Mouse (Mus musculus) forebrain, embryonic 11.5 days (tissue): ENCODE results near the gene Plek. TPM values are rescaled to one million over a fixed set of nuclear protein-coding genes. Genes with fewer than 3 reads are reported as not detected.
"Not testable (repeated sequence)": the region's sequence is repeated elsewhere in the genome, so short reads cannot be mapped to it uniquely, and the experiment has no call there.

Source experiments
- ATAC-seq: fragments of 200-750 bp; cut with Nextera tagmentation; replicated peaks from 2 replicates; pipeline ENCODE4 v1.8.0; 2017; ENCODE audit warnings: moderate TSS enrichment; ENCODE audit not compliant: low FRiP score
- DNase-seq: peaks from one replicate; pipeline ENCODE4 v3.0.0-alpha.2; 2017; ENCODE audit warnings: low spot score
- H3K27ac ChIP-seq: fragments of 300-500 bp; sonication (generic); 2 replicates; pipeline ENCODE4 v1.5.1; 2014; ENCODE audit warnings: low read depth, low read length
- H3K27me3 ChIP-seq: fragments of 300-500 bp; sonication (generic); 2 replicates; pipeline ENCODE4 v1.6.1; 2014; ENCODE audit warnings: mild to moderate bottlenecking, low read length, mixed read lengths; ENCODE audit not compliant: control insufficient read depth, insufficient read depth
- H3K36me3 ChIP-seq: fragments of 300-500 bp; sonication (generic); 2 replicates; pipeline ENCODE4 v1.6.1; 2014; ENCODE audit warnings: mild to moderate bottlenecking, low read length, moderate library complexity, mixed read lengths; ENCODE audit not compliant: control insufficient read depth, insufficient read depth
- H3K4me1 ChIP-seq: fragments of 300-500 bp; sonication (generic); replicated peaks from 2 replicates; pipeline ENCODE4 v1.6.1; 2014; ENCODE audit warnings: low read length, mixed read lengths; ENCODE audit not compliant: control insufficient read depth, insufficient read depth
- H3K4me2 ChIP-seq: fragments of 300-500 bp; sonication (generic); 2 replicates; pipeline ENCODE4 v1.6.1; 2014; ENCODE audit warnings: low read depth, mild to moderate bottlenecking, low read length, moderate library complexity, mixed read lengths; ENCODE audit not compliant: severe bottlenecking
- H3K4me3 ChIP-seq: fragments of 300-500 bp; sonication (generic); 2 replicates; pipeline ENCODE4 v1.5.1; 2014; ENCODE audit warnings: low read depth, low read length
- H3K9ac ChIP-seq: fragments of 300-500 bp; sonication (generic); 2 replicates; pipeline ENCODE4 v1.6.1; 2014; ENCODE audit warnings: low read length
- H3K9me3 ChIP-seq: fragments of 300-500 bp; sonication (generic); 2 replicates; pipeline ENCODE4 v1.6.1; 2016; ENCODE audit warnings: low read length, mixed read lengths; ENCODE audit not compliant: control insufficient read depth
- WGBS: fragments of 180-500 bp; shearing (Covaris S2); extraction: QIAGEN DNeasy Blood & Tissue Kit; methylation state at CpG from one replicate; pipeline ENCODE4 v1.1.7; 2014; 5-methylcytosine and 5-hydroxymethylcytosine counted together
- polyA plus RNA-seq: library from polyadenylated mRNA; unstranded; fragments of >200 nt; fragmentation: Nextera tagmentation; extraction: Ambion mirVana; gene quantifications from 2 replicates; pipeline ENCODE4 v1.2.1, GENCODE M21; 2014

Plek gene
- polyA plus RNA-seq, 1 experiment from 2014 or later: 6.0 TPM

GRCm38 (mm10) chr11:17052476-17053049 is 382 bp upstream of the Plek start:
- WGBS: 24% methylated on average over 6 of the region's 6 CpGs
- no peak for DNase-seq

GRCm38 (mm10) chr11:17045806-17046205 is 6.4 kb downstream of the Plek start:
- Histone ChIP-seq H3K4me1 (no peaks in the 10 kb centered on the region), H3K27me3 (no peaks in the 10 kb centered on the region), H3K27ac (no peak overlapping the region), H3K4me2 (no peak overlapping the region), H3K9ac (no peak overlapping the region), H3K36me3 (no peaks in the 10 kb centered on the region), H3K9me3 (no peaks in the 10 kb centered on the region), H3K4me3 (no peak overlapping the region)
- no peak for ATAC-seq
- 89% methylated on average over 2 of the region's 2 CpGs for WGBS
- DNase-seq: no peak

More at GRCm38 (mm10) chr11:17052476-17053049, 382 bp upstream of the Plek start:
- H3K9me3 ChIP-seq: no peaks in the 10 kb centered on the region
- no peaks in the 10 kb centered on the region for H3K4me1 ChIP-seq
- H3K27me3 ChIP-seq: no peaks in the 10 kb centered on the region
- H3K27ac ChIP-seq: no peak overlapping the region
- peak overlapping the region; percentile 83 for H3K9ac ChIP-seq
- peak; percentile 17; the same call in 1 of the 2 replicates for ATAC-seq
- H3K36me3 ChIP-seq: no peaks in the 10 kb centered on the region
- peak overlapping the region; percentile 53 for H3K4me3 ChIP-seq
- H3K4me2 ChIP-seq: peak overlapping the region; percentile 77

- 86% methylated on average over 3 of the region's 3 CpGs for WGBS
- H3K36me3 ChIP-seq: no peaks in the 10 kb centered on the region
- H3K4me2 ChIP-seq: no peak overlapping the region
- DNase-seq (no peak), ATAC-seq (no peak)
- H3K9me3 ChIP-seq: no peaks in the 10 kb centered on the region
- H3K4me3 ChIP-seq: no peak overlapping the region
- H3K4me1 ChIP-seq: no peaks in the 10 kb centered on the region
- no peak overlapping the region for H3K9ac ChIP-seq
- H3K27me3 ChIP-seq: no peaks in the 10 kb centered on the region
- H3K27ac ChIP-seq: no peak overlapping the region
Observed at GRCm38 (mm10) chr11:17023984-17024383, 28.2 kb downstream of the Plek start.

GRCm38 (mm10) chr11:17023206-17023605 is 29.0 kb downstream of the Plek start:
- Histone ChIP-seq H3K27me3 (no peaks in the 10 kb centered on the region), H3K9ac (no peak overlapping the region), H3K27ac (no peak overlapping the region), H3K4me3 (no peak overlapping the region), H3K36me3 (no peaks in the 10 kb centered on the region), H3K4me2 (no peak overlapping the region), H3K4me1 (no peaks in the 10 kb centered on the region), H3K9me3 (peaks cover 4% of the 10 kb centered on the region; the same call in 1 of the 2 replicates)
- 88% methylated on average over 6 of the region's 6 CpGs for WGBS
- no peak for DNase-seq
- ATAC-seq: no peak

- DNase-seq (no peak), ATAC-seq (no peak)
- H3K36me3 ChIP-seq: no peaks in the 10 kb centered on the region
- WGBS: 88% methylated on average over 7 of the region's 7 CpGs
- no peaks in the 10 kb centered on the region for H3K27me3 ChIP-seq
- peaks cover 4% of the 10 kb centered on the region; the same call in 1 of the 2 replicates for H3K9me3 ChIP-seq
- no peak overlapping the region for H3K9ac ChIP-seq
- H3K27ac ChIP-seq: no peak overlapping the region
- no peak overlapping the region for H3K4me3 ChIP-seq
- no peak overlapping the region for H3K4me2 ChIP-seq
- H3K4me1 ChIP-seq: no peaks in the 10 kb centered on the region
Observed at GRCm38 (mm10) chr11:17019328-17019727, 32.9 kb downstream of the Plek start.

GRCm38 (mm10) chr11:17012948-17013347 is 39.2 kb downstream of the Plek start:
- no peak for ATAC-seq

GRCm38 (mm10) chr11:17008498-17008941 is 43.7 kb downstream of the Plek start:
- no peak overlapping the region for H3K4me2 ChIP-seq
- no peak overlapping the region for H3K4me3 ChIP-seq
- WGBS: 79% methylated on average over 7 of the region's 7 CpGs
- H3K27me3 ChIP-seq: no peaks in the 10 kb centered on the region
- H3K4me1 ChIP-seq: no peaks in the 10 kb centered on the region
- no peak overlapping the region for H3K27ac ChIP-seq
- H3K9me3 ChIP-seq: no peaks in the 10 kb centered on the region
- H3K36me3 ChIP-seq: no peaks in the 10 kb centered on the region
- DNase-seq (no peak), ATAC-seq (no peak)
- no peak overlapping the region for H3K9ac ChIP-seq

More at GRCm38 (mm10) chr11:17012948-17013347, 39.2 kb downstream of the Plek start:
- no peaks in the 10 kb centered on the region for H3K4me1 ChIP-seq
- H3K9ac ChIP-seq: no peak overlapping the region
- no peak overlapping the region for H3K4me2 ChIP-seq
- H3K27me3 ChIP-seq: no peaks in the 10 kb centered on the region
- no peak overlapping the region for H3K27ac ChIP-seq
- no peaks in the 10 kb centered on the region for H3K36me3 ChIP-seq
- no peak for DNase-seq
- H3K9me3 ChIP-seq: no peaks in the 10 kb centered on the region
- H3K4me3 ChIP-seq: no peak overlapping the region

- Histone ChIP-seq H3K27me3 (no peaks in the 10 kb centered on the region), H3K9ac (no peak overlapping the region), H3K4me1 (no peaks in the 10 kb centered on the region), H3K4me2 (no peak overlapping the region), H3K36me3 (no peaks in the 10 kb centered on the region), H3K27ac (no peak overlapping the region), H3K4me3 (no peak overlapping the region), H3K9me3 (no peaks in the 10 kb centered on the region)
- WGBS: 94% methylated on average over 5 of the region's 5 CpGs
- DNase-seq: no peak
- ATAC-seq: no peak
Observed at GRCm38 (mm10) chr11:17007517-17008173, 44.5 kb downstream of the Plek start.

- H3K4me1 ChIP-seq, H3K4me2 ChIP-seq, ATAC-seq, H3K4me3 ChIP-seq, H3K9me3 ChIP-seq, H3K27ac ChIP-seq, H3K9ac ChIP-seq, H3K27me3 ChIP-seq, DNase-seq, H3K36me3 ChIP-seq: not testable (repeated sequence)
- 96% methylated on average over 2 of the region's 3 CpGs for WGBS
Observed at GRCm38 (mm10) chr11:17006526-17006925, 45.7 kb downstream of the Plek start.
